Mouse (Mus musculus) neural tube, embryonic 14.5 days (tissue): Measurements from ENCODE around the gene Slc22a21. TPM values are rescaled to one million over a fixed set of nuclear protein-coding genes. Genes with fewer than 3 reads are reported as not detected.

ENCODE experiments used
- ATAC-seq: fragments of 200-750 bp; cut with Nextera tagmentation; 2 replicates; pipeline ENCODE4 v1.8.0; 2017; ENCODE audit warnings: low read depth, mild to moderate bottlenecking, moderate TSS enrichment, moderate library complexity
- H3K27ac ChIP-seq: fragments of 300-500 bp; sonication (generic); 2 replicates; pipeline ENCODE4 v1.5.1; 2014; ENCODE audit warnings: low read depth, mild to moderate bottlenecking, control low read depth, low read length, moderate library complexity, mixed read lengths
- H3K27me3 ChIP-seq: fragments of 300-500 bp; sonication (generic); 2 replicates; pipeline ENCODE4 v1.6.1; 2014; ENCODE audit warnings: low read length; ENCODE audit not compliant: control insufficient read depth, insufficient read depth
- H3K36me3 ChIP-seq: fragments of 300-500 bp; sonication (generic); 2 replicates; pipeline ENCODE4 v1.6.1; 2014; ENCODE audit warnings: low read length, mixed read lengths; ENCODE audit not compliant: control insufficient read depth, insufficient read depth
- H3K4me1 ChIP-seq: fragments of 300-500 bp; sonication (generic); 2 replicates; pipeline ENCODE4 v1.6.1; 2014; ENCODE audit warnings: low read length; ENCODE audit not compliant: control insufficient read depth, insufficient read depth
- H3K4me2 ChIP-seq: fragments of 300-500 bp; sonication (generic); 2 replicates; pipeline ENCODE4 v1.6.1; 2014; ENCODE audit warnings: mild to moderate bottlenecking, low read depth, low read length, control low read depth
- H3K4me3 ChIP-seq: fragments of 300-500 bp; sonication (generic); 2 replicates; pipeline ENCODE4 v1.5.1; 2014; ENCODE audit warnings: low read depth, low read length, control low read depth, mixed read lengths
- H3K9ac ChIP-seq: fragments of 300-500 bp; sonication (generic); replicated peaks from 2 replicates; pipeline ENCODE4 v1.6.1; 2014; ENCODE audit warnings: low read depth, mild to moderate bottlenecking, control low read depth, low read length, mixed read lengths
- H3K9me3 ChIP-seq: fragments of 300-500 bp; sonication (generic); 2 replicates; pipeline ENCODE4 v1.6.1; 2016; ENCODE audit warnings: low read length; ENCODE audit not compliant: control insufficient read depth
- WGBS: fragments of 180-500 bp; shearing (Covaris S2); extraction: QIAGEN DNeasy Blood & Tissue Kit; methylation state at CpG from one replicate; pipeline ENCODE4 v1.1.7; 2014; 5-methylcytosine and 5-hydroxymethylcytosine counted together
- polyA plus RNA-seq: library from polyadenylated mRNA; unstranded; fragments of >200 nt; fragmentation: Nextera tagmentation; extraction: Ambion mirVana; gene quantifications from 2 replicates; pipeline ENCODE4 v1.2.1, GENCODE M21; 2014

Slc22a21 gene
- polyA plus RNA-seq, 1 experiment from 2014 or later = 3.7 TPM

DNA sequence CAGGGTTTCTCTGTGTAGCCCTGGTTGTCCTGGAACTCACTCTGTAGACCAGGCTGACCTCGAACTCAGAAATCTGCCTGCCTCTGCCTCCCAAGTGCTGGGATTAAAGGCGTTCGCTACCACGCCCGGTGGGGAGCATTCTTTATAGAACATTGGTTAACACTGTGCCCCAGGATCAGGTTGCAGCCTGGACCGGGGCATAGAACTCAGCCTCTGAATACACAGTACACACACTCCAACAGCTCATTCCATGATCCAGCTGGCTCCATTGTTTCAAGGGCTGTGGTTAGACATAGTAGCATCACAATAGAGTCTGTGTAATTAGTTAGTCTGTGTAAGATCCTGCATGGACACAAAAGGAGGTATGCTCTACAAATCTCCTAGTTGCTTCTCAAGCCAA is 80.2 kb downstream of the Slc22a21 start:
- no peak overlapping the region for H3K4me3 ChIP-seq
- no peaks in the 10 kb centered on the region for H3K36me3 ChIP-seq
- 88% methylated on average over 6 of the region's 6 CpGs for whole genome bisulfite sequencing

More for the DNA sequence above, 80.2 kb downstream of the Slc22a21 start:
- no peaks in the 10 kb centered on the region for H3K4me1 ChIP-seq
- no peaks in the 10 kb centered on the region for H3K9me3 ChIP-seq
- no peaks in the 10 kb centered on the region for H3K27me3 ChIP-seq
- ATAC-seq = no peak
- no peak overlapping the region for H3K27ac ChIP-seq
- no peak overlapping the region for H3K4me2 ChIP-seq
- no peak overlapping the region for H3K9ac ChIP-seq

Other genes with a start within 250 kb of the Slc22a21 start
- gene Irf1, start 210.3 kb downstream of the Slc22a21 start, polyA plus RNA-seq = 1.4 and 3.3 TPM in 2 replicates
- gene Gm17334, start 207.1 kb downstream of the Slc22a21 start, polyA plus RNA-seq = not detected in 2 replicates
- gene Gm12216, start 121.1 kb downstream of the Slc22a21 start, polyA plus RNA-seq = 0.44 and 0.70 TPM in 2 replicates
- 10.9 and 11.4 TPM in 2 replicates for gene Slc22a5, start 88.7 kb downstream of the Slc22a21 start, polyA plus RNA-seq
- gene Slc22a4, start 47.8 kb upstream of the Slc22a21 start, polyA plus RNA-seq = 3.1 and 6.1 TPM in 2 replicates
- 26.5 and 33.1 TPM in 2 replicates for gene Pdlim4, start 88.7 kb upstream of the Slc22a21 start, polyA plus RNA-seq
- gene P4ha2, start 119.8 kb upstream of the Slc22a21 start, polyA plus RNA-seq = 10.1 and 12.8 TPM in 2 replicates